Mouse (Mus musculus) CH12.LX (cell line): Measurements from ENCODE around the gene Tmem169. TPM values are rescaled to one million over a fixed set of nuclear protein-coding genes. Genes with fewer than 3 reads are reported as not detected.

Source experiments
- DNase-seq: peaks from one replicate; pipeline ENCODE4 v3.0.0-alpha.2; 2013; ENCODE audit errors: extremely low read depth
- H3K27ac ChIP-seq: 2 replicates; pipeline ENCODE4 v1.5.1; 2012; ENCODE audit warnings: low read depth, mild to moderate bottlenecking, control low read depth, moderate library complexity; ENCODE audit not compliant: insufficient read depth
- H3K27me3 ChIP-seq: replicated peaks from 2 replicates; pipeline ENCODE3; 2012; ENCODE audit warnings: inconsistent platforms
- H3K36me3 ChIP-seq, 2 experiments: replicated peaks in 1 of 2; 2 replicates each; pipeline versions ENCODE3 to v1.6.1; 2012; ENCODE audit warnings: inconsistent platforms in 1 of 2, low read length in 1 of 2, mild to moderate bottlenecking in 1 of 2, mixed read lengths in 1 of 2, moderate library complexity in 1 of 2; ENCODE audit not compliant: control insufficient read depth in 1 of 2, insufficient read depth in 1 of 2
- H3K4me1 ChIP-seq, 2 experiments: 2 replicates each; pipeline ENCODE4 v1.6.1; 2012; ENCODE audit warnings: inconsistent platforms in 1 of 2, moderate library complexity in 1 of 2; ENCODE audit not compliant: insufficient read depth in 2 of 2, control insufficient read depth in 1 of 2
- H3K4me2 ChIP-seq: 2 replicates; pipeline ENCODE4 v1.6.1; 2012; ENCODE audit warnings: low read depth, mild to moderate bottlenecking, control low read depth; ENCODE audit not compliant: poor library complexity, insufficient read depth, severe bottlenecking
- H3K4me3 ChIP-seq, 3 experiments: fragments of 150-350 bp in 1 of 3; sonication (generic) in 1 of 3; replicated peaks in 1 of 3; 2 replicates each; pipeline versions ENCODE3 to v1.5.1; 2011 to 2012; ENCODE audit warnings: low read depth in 2 of 3, low read length in 2 of 3, mild to moderate bottlenecking in 2 of 3, moderate library complexity in 2 of 3, control low read depth in 1 of 3, improper control_type of control experiment in 1 of 3, inconsistent platforms in 1 of 3, mixed read lengths in 1 of 3; ENCODE audit not compliant: poor library complexity in 1 of 3
- H3K79me2 ChIP-seq: replicated peaks from 2 replicates; pipeline ENCODE4 v1.6.1; 2012; ENCODE audit warnings: mild to moderate bottlenecking, moderate library complexity; ENCODE audit not compliant: control insufficient read depth, poor library complexity, insufficient read depth, severe bottlenecking; ENCODE audit errors: extremely low read depth
- H3K9ac ChIP-seq: 2 replicates; pipeline ENCODE4 v1.6.1; 2012; ENCODE audit warnings: low read depth, mild to moderate bottlenecking, control low read depth, moderate library complexity; ENCODE audit not compliant: insufficient read depth
- H3K9me3 ChIP-seq: replicated peaks from 2 replicates; pipeline ENCODE3; 2012; ENCODE audit warnings: low read length, inconsistent platforms, mixed read lengths
- BHLHE40 ChIP-seq: IDR thresholded peaks from 2 replicates; pipeline ENCODE4 v1.6.1; 2011; ENCODE audit warnings: mild to moderate bottlenecking, low read depth, low read length, improper control_type of control experiment
- CHD1 ChIP-seq: IDR thresholded peaks from 2 replicates; pipeline ENCODE4 v1.6.1; 2012; ENCODE audit warnings: low read depth, low read length, improper control_type of control experiment, inconsistent platforms
- CHD2 ChIP-seq: IDR thresholded peaks from 2 replicates; pipeline ENCODE4 v1.6.1; 2011; ENCODE audit warnings: low read length, improper control_type of control experiment
- CTCF ChIP-seq, 2 experiments: IDR thresholded peaks in 1 of 2; conservative IDR thresholded peaks in 1 of 2; 2 replicates each; pipeline ENCODE4 v1.5.1; 2011 to 2012; ENCODE audit warnings: low read depth in 2 of 2, low read length in 2 of 2, improper control_type of control experiment in 1 of 2, inconsistent platforms in 1 of 2, mild to moderate bottlenecking in 1 of 2, moderate library complexity in 1 of 2
- E2F4 ChIP-seq: IDR thresholded peaks from 2 replicates; pipeline ENCODE4 v1.6.1; 2011; ENCODE audit warnings: low read depth, low read length, improper control_type of control experiment; ENCODE audit not compliant: insufficient replicate concordance
- ELF1 ChIP-seq: IDR thresholded peaks from 2 replicates; pipeline ENCODE4 v1.6.1; 2014; ENCODE audit warnings: low read depth, mild to moderate bottlenecking, inconsistent platforms, low read length, improper control_type of control experiment
- EP300 ChIP-seq: IDR thresholded peaks from 2 replicates; pipeline ENCODE4 v1.6.1; 2011; ENCODE audit warnings: low read length, improper control_type of control experiment
- ETS1 ChIP-seq: conservative IDR thresholded peaks from 2 replicates; pipeline ENCODE4 v1.6.1; 2012; ENCODE audit warnings: low read depth, mild to moderate bottlenecking, inconsistent platforms, low read length, improper control_type of control experiment, moderate library complexity
- GABPA ChIP-seq: IDR thresholded peaks from 2 replicates; pipeline ENCODE4 v1.6.1; 2012; ENCODE audit warnings: low read depth, low read length, improper control_type of control experiment, inconsistent platforms; ENCODE audit not compliant: insufficient replicate concordance
- HCFC1 ChIP-seq: IDR thresholded peaks from 2 replicates; pipeline ENCODE4 v1.6.1; 2012; ENCODE audit warnings: low read depth, mild to moderate bottlenecking, inconsistent platforms, low read length, improper control_type of control experiment
- IRF4 ChIP-seq: IDR thresholded peaks from 2 replicates; pipeline ENCODE4 v1.6.1; 2014; ENCODE audit warnings: low read depth, mild to moderate bottlenecking, inconsistent platforms, low read length, improper control_type of control experiment
- JUN ChIP-seq: IDR thresholded peaks from 2 replicates; pipeline ENCODE4 v1.6.1; 2011; ENCODE audit warnings: low read depth, mild to moderate bottlenecking, low read length, improper control_type of control experiment, moderate library complexity; ENCODE audit not compliant: insufficient read depth
- KAT2A ChIP-seq: IDR thresholded peaks from 2 replicates; pipeline ENCODE4 v1.6.1; 2012; ENCODE audit warnings: low read length, improper control_type of control experiment, inconsistent platforms; ENCODE audit not compliant: insufficient replicate concordance
- MAFK ChIP-seq: IDR thresholded peaks from 2 replicates; pipeline ENCODE4 v1.6.1; 2011; ENCODE audit warnings: low read length, improper control_type of control experiment; ENCODE audit not compliant: insufficient replicate concordance
- MAX ChIP-seq: IDR thresholded peaks from 2 replicates; pipeline ENCODE4 v1.6.1; 2011; ENCODE audit warnings: low read length, improper control_type of control experiment
- MAZ ChIP-seq: IDR thresholded peaks from 2 replicates; pipeline ENCODE4 v1.6.1; 2012; ENCODE audit warnings: low read depth, mild to moderate bottlenecking, inconsistent platforms, low read length, improper control_type of control experiment, moderate library complexity
- MEF2A ChIP-seq: IDR thresholded peaks from 2 replicates; pipeline ENCODE4 v1.6.1; 2014; ENCODE audit warnings: low read depth, mild to moderate bottlenecking, inconsistent platforms, low read length, improper control_type of control experiment, borderline replicate concordance
- MYC ChIP-seq: IDR thresholded peaks from 2 replicates; pipeline ENCODE4 v1.6.1; 2011; ENCODE audit warnings: low read depth, mild to moderate bottlenecking, improper control_type of control experiment, low read length
- NELFE ChIP-seq: IDR thresholded peaks from 2 replicates; pipeline ENCODE4 v1.6.1; 2011; ENCODE audit warnings: low read depth, low read length, improper control_type of control experiment
- NRF1 ChIP-seq: IDR thresholded peaks from 2 replicates; pipeline ENCODE4 v1.6.1; 2014; ENCODE audit warnings: low read depth, mild to moderate bottlenecking, inconsistent platforms, low read length, improper control_type of control experiment, moderate library complexity
- PAX5 ChIP-seq: IDR thresholded peaks from 2 replicates; pipeline ENCODE4 v1.6.1; 2012; ENCODE audit warnings: low read length, inconsistent platforms, mixed read lengths
- POLR2A ChIP-seq: IDR thresholded peaks from 2 replicates; pipeline ENCODE4 v1.6.1; 2011; ENCODE audit warnings: low read depth, mild to moderate bottlenecking, improper control_type of control experiment, low read length
- POLR2AphosphoS2 ChIP-seq: IDR thresholded peaks from 2 replicates; pipeline ENCODE4 v1.6.1; 2011; ENCODE audit warnings: low read depth, low read length, improper control_type of control experiment
- RAD21 ChIP-seq: IDR thresholded peaks from 2 replicates; pipeline ENCODE4 v1.6.1; 2011; ENCODE audit warnings: low read depth, mild to moderate bottlenecking, low read length, improper control_type of control experiment, moderate library complexity
- RCOR1 ChIP-seq: conservative IDR thresholded peaks from 2 replicates; pipeline ENCODE4 v1.6.1; 2012; ENCODE audit warnings: low read depth, mild to moderate bottlenecking, inconsistent platforms, low read length, improper control_type of control experiment
- TBP ChIP-seq: conservative IDR thresholded peaks from 2 replicates; pipeline ENCODE4 v1.6.1; 2011; ENCODE audit warnings: low read depth, low read length, improper control_type of control experiment
- TCF12 ChIP-seq: IDR thresholded peaks from 2 replicates; pipeline ENCODE4 v1.6.1; 2014; ENCODE audit warnings: low read depth, mild to moderate bottlenecking, inconsistent platforms, low read length, improper control_type of control experiment
- UBTF ChIP-seq: IDR thresholded peaks from 2 replicates; pipeline ENCODE4 v1.6.1; 2012; ENCODE audit warnings: low read depth, mild to moderate bottlenecking, inconsistent platforms, low read length, improper control_type of control experiment, moderate library complexity
- USF2 ChIP-seq: conservative IDR thresholded peaks from 2 replicates; pipeline ENCODE4 v1.6.1; 2011; ENCODE audit warnings: low read depth, low read length, improper control_type of control experiment
- ZC3H11A ChIP-seq: IDR thresholded peaks from 2 replicates; pipeline ENCODE4 v1.6.1; 2012; ENCODE audit warnings: low read depth, mild to moderate bottlenecking, inconsistent platforms, low read length, improper control_type of control experiment
- ZKSCAN1 ChIP-seq: IDR thresholded peaks from 2 replicates; pipeline ENCODE4 v1.6.1; 2012; ENCODE audit warnings: low read depth, inconsistent platforms, low read length, improper control_type of control experiment, borderline replicate concordance
- ZMIZ1 ChIP-seq: IDR thresholded peaks from 2 replicates; pipeline ENCODE4 v1.6.1; 2012; ENCODE audit warnings: low read depth, mild to moderate bottlenecking, inconsistent platforms, low read length, improper control_type of control experiment
- ZNF384 ChIP-seq: IDR thresholded peaks from 2 replicates; pipeline ENCODE4 v1.6.1; 2012; ENCODE audit warnings: low read depth, low read length, improper control_type of control experiment, inconsistent platforms
- dilution Hi-C: fragments of 300-500 bp; cut with MboI; formaldehyde crosslinking; loops from 2 replicates; pipeline ENCODE4 v1.14.3; 2020; ENCODE audit warnings: low sequenced_read_pairs; ENCODE audit not compliant: extremely low pct_unique_long_range_greater_than_20kb, extremely low pct_ligation_motif_present
- in situ Hi-C: fragments of 300-500 bp; cut with MboI; formaldehyde crosslinking; loops from 3 replicates; pipeline ENCODE4 v1.14.3; 2019; ENCODE audit warnings: low sequenced_read_pairs, low pct_ligation_motif_present, low pct_unique_long_range_greater_than_20kb, mixed read lengths
- polyA plus RNA-seq: library from polyadenylated mRNA; unstranded; fragments of >175 nt; gene quantifications from 2 replicates; pipeline ENCODE4 v1.2.1, GENCODE M21; 2012; ENCODE audit warnings: low read depth; ENCODE audit not compliant: insufficient read length
- total RNA-seq, 2 experiments: library from RNA; depleted of rRNA; stranded (reverse); fragments of 300-350 nt in 1 of 2; fragments of >200 nt in 1 of 2; gene quantifications; 2 replicates each; pipeline ENCODE4 v1.2.3; 2012 to 2014

The Tmem169 gene
- total and polyA plus RNA-seq, 3 experiments = 0.17 to 0.26 TPM; not detected in 1

GRCm38 (mm10) chr1:72243656-72244316 is 40.4 kb upstream of the Tmem169 start (continued):
- TF ChIP-seq POLR2AphosphoS2 (no peak), ZNF384 (no peak), MAFK (no peak), UBTF (no peak), USF2 (no peak; the same call in 1 of the 2 replicates), RAD21 (no peak; the same call in 1 of the 2 replicates), HCFC1 (no peak), ZMIZ1 (no peak)

- Histone ChIP-seq H3K9ac (no peak overlapping the region), H3K27ac (no peak overlapping the region)
- peak; percentile 44 for TF ChIP-seq NRF1
- TF ChIP-seq POLR2A = peak; percentile 100
- TF ChIP-seq HCFC1 = peak; percentile 75
- TF ChIP-seq MAFK = peak; percentile 71; the same call in 1 of the 2 replicates
- TF ChIP-seq MEF2A = peak; percentile 90
- TF ChIP-seq E2F4 = 0 out of 2 replicates have a peak, but pooled peaks have one; percentile 86
- TF ChIP-seq MAZ = peak; percentile 90
- TF ChIP-seq NELFE = peak; percentile 98
- TF ChIP-seq UBTF = no peak
- no peak for TF ChIP-seq EP300
- TF ChIP-seq CTCF (conservative IDR thresholded peaks at IDR 0.05 in 1 of 2, IDR thresholded peaks at IDR 0.05 in 1 of 2; ENCODE audit: low read depth in 2 of 2, low read length in 2 of 2) = no peak
- peak; percentile 100 for TF ChIP-seq POLR2AphosphoS2
- no peak; the same call in 1 of the 2 replicates for TF ChIP-seq ZKSCAN1
- peak; percentile 18; the same call in 1 of the 2 replicates for TF ChIP-seq BHLHE40
- peak; percentile 89 for TF ChIP-seq TCF12
- TF ChIP-seq ELF1 = peak; percentile 30; the same call in 1 of the 2 replicates
- TF ChIP-seq TBP = peak; percentile 96
- no peak; the same call in 1 of the 2 replicates for TF ChIP-seq JUN
- TF ChIP-seq CHD1 = no peak
- TF ChIP-seq ETS1 = peak; percentile 98
- peak; percentile 15; the same call in 1 of the 2 replicates for TF ChIP-seq ZC3H11A
- TF ChIP-seq PAX5 = no peak
- TF ChIP-seq MYC = peak; percentile 70
- TF ChIP-seq GABPA = no peak
- TF ChIP-seq ZNF384 = peak; percentile 54
- peak; percentile 81 for TF ChIP-seq IRF4
- peak; percentile 64 for TF ChIP-seq CHD2
- TF ChIP-seq USF2 = no peak
- peak; percentile 94; the same call in 1 of the 2 replicates for TF ChIP-seq RCOR1
- peak; percentile 60; the same call in 1 of the 2 replicates for TF ChIP-seq MAX
- no peak for TF ChIP-seq KAT2A
- TF ChIP-seq RAD21 = no peak
- peak; percentile 100 for TF ChIP-seq ZMIZ1
Measured at GRCm38 (mm10) chr1:72244317-72245036, 39.7 kb upstream of the Tmem169 start.

More at GRCm38 (mm10) chr1:72244317-72245036, 39.7 kb upstream of the Tmem169 start:
- peak; percentile 96 for DNase-seq
- peaks cover 3 to 21% of the 10 kb centered on the region in 2 experiments; a peak in 2 of 4 replicates for H3K4me1 ChIP-seq
- no peaks in the 10 kb centered on the region for H3K27me3 ChIP-seq
- H3K4me3 ChIP-seq = no peak overlapping the region
- H3K4me2 ChIP-seq = no peak overlapping the region; the same call in 1 of the 2 replicates
- in situ Hi-C loops = no loop called here
- no peaks in the 10 kb centered on the region for H3K79me2 ChIP-seq
- no peaks in the 10 kb centered on the region for H3K36me3 ChIP-seq
- dilution Hi-C loops = no loop called here
- H3K9me3 ChIP-seq = no peaks in the 10 kb centered on the region
